Mouse (Mus musculus): ENCODE data around the gene Atf7. TPM values are rescaled to one million over a fixed set of nuclear protein-coding genes. Genes with fewer than 3 reads are reported as not detected.

Gene Atf7
- polyA plus RNA-seq, 1 experiment: 84.6 TPM

DNA sequence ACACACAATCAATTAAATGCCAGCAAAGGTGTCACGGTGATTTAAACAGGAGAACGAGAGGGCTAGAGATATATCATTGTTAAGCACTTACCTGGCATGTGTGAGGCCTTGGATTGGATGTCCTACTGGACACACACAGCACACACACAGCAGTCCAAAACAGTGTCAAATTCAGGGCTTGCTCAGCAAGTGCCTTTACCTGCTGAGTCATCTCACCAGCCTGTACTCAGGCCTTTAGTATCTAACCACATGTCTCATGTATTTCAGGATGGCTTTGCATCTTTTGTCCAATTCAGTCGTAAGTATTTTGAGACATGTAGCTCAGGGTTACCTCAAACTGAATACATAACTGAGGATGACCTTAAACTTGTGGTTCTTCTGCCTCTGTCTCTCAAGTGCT lies 25.8 kb upstream of the Atf7 start:
- no peak overlapping the region for H3K4me3 ChIP-seq (ENCODE audit: insufficient read depth, low read depth, low read length)
- WGBS: 75% methylated on average over 3 of the region's 3 CpGs
- no peaks in the 10 kb centered on the region for H3K36me3 ChIP-seq (ENCODE audit: control insufficient read depth, insufficient read depth, low read length)
- no peak for DNase-seq
- TF ChIP-seq CTCF (conservative IDR thresholded peaks at IDR 0.05; ENCODE audit: insufficient read depth, insufficient read length, low read depth, low read length) (no peak), POLR2A (IDR thresholded peaks at IDR 0.05; ENCODE audit: low read depth, low read length) (no peak)
- H3K4me1 ChIP-seq (ENCODE audit: control insufficient read depth, insufficient read depth, low read length): no peaks in the 10 kb centered on the region
- no peaks in the 10 kb centered on the region for H3K27me3 ChIP-seq (replicated peaks; ENCODE audit: control insufficient read depth, insufficient read depth, low read length)
- no peak overlapping the region for H3K27ac ChIP-seq (ENCODE audit: insufficient read depth, low read depth, low read length)

DNA sequence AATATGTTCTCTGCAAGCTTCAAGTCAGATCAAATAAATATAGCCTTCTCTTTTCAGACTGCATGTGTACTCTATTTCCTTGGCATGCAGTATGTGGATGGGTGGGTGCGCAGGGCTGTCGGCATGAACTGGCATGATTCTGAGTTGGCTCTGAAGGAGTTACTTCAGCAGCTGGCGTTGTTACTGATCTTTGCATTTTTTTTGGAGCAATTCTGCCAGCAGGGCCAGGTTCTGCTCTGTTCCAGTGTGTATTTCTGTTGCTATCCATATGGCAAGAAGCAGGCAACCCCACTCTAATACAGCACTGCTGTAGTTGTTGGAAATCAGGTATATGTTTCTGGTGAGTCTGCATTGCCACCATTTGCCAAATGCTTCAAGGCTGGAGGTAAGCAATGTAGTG lies 10.6 kb upstream of the Atf7 start:
- Histone ChIP-seq H3K4me3 (ENCODE audit: insufficient read depth, low read depth, low read length) (no peak overlapping the region), H3K27me3 (replicated peaks; ENCODE audit: control insufficient read depth, insufficient read depth, low read length) (no peaks in the 10 kb centered on the region), H3K27ac (ENCODE audit: insufficient read depth, low read depth, low read length) (no peak overlapping the region), H3K4me1 (ENCODE audit: control insufficient read depth, insufficient read depth, low read length) (no peaks in the 10 kb centered on the region), H3K36me3 (ENCODE audit: control insufficient read depth, insufficient read depth, low read length) (no peaks in the 10 kb centered on the region)
- TF ChIP-seq POLR2A (IDR thresholded peaks at IDR 0.05; ENCODE audit: low read depth, low read length): no peak
- TF ChIP-seq CTCF (conservative IDR thresholded peaks at IDR 0.05; ENCODE audit: insufficient read depth, insufficient read length, low read depth, low read length): no peak
- DNase-seq: no peak
- WGBS: 87% methylated on average over 3 of the region's 3 CpGs

DNA sequence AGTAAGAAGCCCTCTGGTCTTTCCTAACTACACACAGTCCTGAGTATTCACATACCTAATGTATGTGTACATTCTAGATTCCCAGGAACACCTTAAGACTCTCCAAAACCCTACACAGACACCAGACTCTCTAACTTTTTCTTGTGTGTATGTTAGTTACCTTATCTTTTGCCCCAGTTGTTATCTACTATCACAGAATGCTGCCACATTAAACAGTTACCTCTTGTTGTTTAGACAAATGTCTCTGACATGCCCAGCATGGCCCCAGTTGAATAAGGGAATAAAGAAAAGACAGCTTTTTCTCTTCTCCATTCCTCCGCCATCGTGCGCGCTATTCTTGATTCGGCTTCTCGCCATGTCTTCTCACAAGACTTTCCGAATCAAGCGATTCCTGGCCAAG lies 9.4 kb upstream of the Atf7 start:
- no peaks in the 10 kb centered on the region for H3K27me3 ChIP-seq (replicated peaks; ENCODE audit: control insufficient read depth, insufficient read depth, low read length)
- no peaks in the 10 kb centered on the region for H3K36me3 ChIP-seq (ENCODE audit: control insufficient read depth, insufficient read depth, low read length)

DNA sequence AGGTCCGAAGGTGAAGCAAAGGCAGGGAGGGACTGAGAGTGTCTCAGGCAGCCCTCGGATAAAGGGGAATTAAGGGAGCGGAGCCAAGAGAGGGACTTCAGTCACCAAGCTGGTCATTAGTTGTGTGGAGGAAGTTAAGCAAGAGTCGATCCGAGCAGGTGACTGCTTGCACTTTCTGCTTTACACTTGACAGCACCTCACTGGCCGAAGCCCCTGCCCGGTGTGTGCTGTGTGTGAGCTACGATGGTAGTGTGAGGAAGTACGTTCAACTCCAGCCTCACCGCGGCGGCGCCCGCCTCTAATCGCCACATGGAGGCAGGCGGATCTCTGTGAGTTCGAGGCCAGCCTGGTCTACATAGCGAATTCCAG lies 407 bp upstream of the Atf7 start:
- no peak for DNase-seq
- Histone ChIP-seq H3K4me3 (ENCODE audit: insufficient read depth, low read depth, low read length) (peak overlapping the region; percentile 74), H3K27ac (ENCODE audit: insufficient read depth, low read depth, low read length) (peak overlapping the region; percentile 57; the same call in 1 of the 2 replicates), H3K4me1 (ENCODE audit: control insufficient read depth, insufficient read depth, low read length) (peaks cover 6% of the 10 kb centered on the region; the same call in 1 of the 2 replicates), H3K27me3 (replicated peaks; ENCODE audit: control insufficient read depth, insufficient read depth, low read length) (no peaks in the 10 kb centered on the region), H3K36me3 (ENCODE audit: control insufficient read depth, insufficient read depth, low read length) (no peaks in the 10 kb centered on the region)
- WGBS: 2% methylated on average over 18 of the region's 18 CpGs
- no peak for TF ChIP-seq CTCF (conservative IDR thresholded peaks at IDR 0.05; ENCODE audit: insufficient read depth, insufficient read length, low read depth, low read length)
- no peak for TF ChIP-seq POLR2A (IDR thresholded peaks at IDR 0.05; ENCODE audit: low read depth, low read length)

More for the DNA sequence above, 9.4 kb upstream of the Atf7 start:
- no peak for TF ChIP-seq CTCF (conservative IDR thresholded peaks at IDR 0.05; ENCODE audit: insufficient read depth, insufficient read length, low read depth, low read length)
- TF ChIP-seq POLR2A (IDR thresholded peaks at IDR 0.05; ENCODE audit: low read depth, low read length): no peak
- DNase-seq: no peak
- Histone ChIP-seq H3K27ac (ENCODE audit: insufficient read depth, low read depth, low read length) (no peak overlapping the region), H3K4me3 (ENCODE audit: insufficient read depth, low read depth, low read length) (no peak overlapping the region), H3K4me1 (ENCODE audit: control insufficient read depth, insufficient read depth, low read length) (no peaks in the 10 kb centered on the region)
- 94% methylated on average over 8 of the region's 8 CpGs for WGBS

DNA sequence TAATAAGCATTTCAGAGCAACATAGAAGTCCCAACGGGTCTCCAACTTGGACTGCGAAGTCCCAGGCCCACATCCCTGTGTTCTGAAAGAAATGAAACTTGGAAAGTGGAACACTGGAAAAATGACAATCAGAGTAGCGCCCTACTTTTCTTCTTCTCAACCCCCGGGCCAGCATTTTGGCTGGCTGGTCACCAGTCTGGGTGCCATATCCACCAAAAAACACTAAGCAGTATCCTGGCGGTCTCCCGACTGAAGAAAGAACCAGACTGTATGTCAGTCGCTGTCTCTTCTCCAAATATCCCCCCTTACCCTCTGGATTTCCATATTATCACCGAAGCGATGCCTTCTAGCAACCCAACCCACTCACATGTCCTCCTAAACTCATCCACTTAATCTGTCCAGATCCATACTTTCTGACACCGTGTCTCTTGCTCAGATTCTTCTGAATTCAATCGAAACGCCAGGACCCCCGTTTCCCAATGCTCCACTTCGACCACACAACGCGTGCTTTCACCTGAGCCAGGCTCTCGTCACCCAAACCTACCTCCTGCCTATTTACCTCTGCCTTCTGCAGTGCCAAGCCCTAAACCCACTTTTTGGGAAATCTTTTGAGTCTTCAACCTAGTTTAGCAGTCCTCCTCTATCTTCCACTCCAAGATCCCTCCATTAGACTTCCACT lies 834 bp downstream of the Atf7 start:
- peak; percentile 14 for DNase-seq
- Histone ChIP-seq H3K36me3 (ENCODE audit: control insufficient read depth, insufficient read depth, low read length) (no peaks in the 10 kb centered on the region), H3K27ac (ENCODE audit: insufficient read depth, low read depth, low read length) (peak overlapping the region; percentile 63; the same call in 1 of the 2 replicates), H3K27me3 (replicated peaks; ENCODE audit: control insufficient read depth, insufficient read depth, low read length) (no peaks in the 10 kb centered on the region), H3K4me3 (ENCODE audit: insufficient read depth, low read depth, low read length) (peak overlapping the region; percentile 74), H3K4me1 (ENCODE audit: control insufficient read depth, insufficient read depth, low read length) (peaks cover 6% of the 10 kb centered on the region; the same call in 1 of the 2 replicates)
- 2% methylated on average over 17 of the region's 17 CpGs for WGBS
- TF ChIP-seq CTCF (conservative IDR thresholded peaks at IDR 0.05; ENCODE audit: insufficient read depth, insufficient read length, low read depth, low read length) (no peak), POLR2A (IDR thresholded peaks at IDR 0.05; ENCODE audit: low read depth, low read length) (no peak)

DNA sequence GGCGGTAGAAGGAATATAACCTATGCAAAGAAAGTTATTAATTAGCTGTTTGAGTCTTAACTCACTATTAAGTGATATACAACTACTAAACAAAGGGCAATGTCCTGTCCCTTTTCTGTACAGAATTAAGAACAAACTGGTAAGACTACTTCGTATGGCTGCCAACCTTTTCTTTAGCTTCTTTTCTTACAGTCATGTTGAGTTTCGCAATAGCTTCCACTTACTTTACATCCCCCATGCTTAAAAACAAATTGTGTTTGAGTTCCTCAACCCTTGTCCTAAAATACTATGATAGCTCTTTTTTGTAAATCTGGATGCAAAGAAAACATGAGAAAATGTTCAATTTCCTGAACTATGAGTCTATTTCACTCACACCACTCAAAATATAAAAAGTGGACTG lies 2.1 kb downstream of the Atf7 start:
- H3K36me3 ChIP-seq (ENCODE audit: control insufficient read depth, insufficient read depth, low read length): no peaks in the 10 kb centered on the region
- no peak overlapping the region for H3K27ac ChIP-seq (ENCODE audit: insufficient read depth, low read depth, low read length)
- H3K4me3 ChIP-seq (ENCODE audit: insufficient read depth, low read depth, low read length): no peak overlapping the region
- no peaks in the 10 kb centered on the region for H3K27me3 ChIP-seq (replicated peaks; ENCODE audit: control insufficient read depth, insufficient read depth, low read length)
- 54% methylated on average over 3 of the region's 3 CpGs for WGBS
- TF ChIP-seq POLR2A (IDR thresholded peaks at IDR 0.05; ENCODE audit: low read depth, low read length) (no peak), CTCF (conservative IDR thresholded peaks at IDR 0.05; ENCODE audit: insufficient read depth, insufficient read length, low read depth, low read length) (no peak)
- no peak for DNase-seq
- H3K4me1 ChIP-seq (ENCODE audit: control insufficient read depth, insufficient read depth, low read length): peaks cover 6% of the 10 kb centered on the region; the same call in 1 of the 2 replicates

DNA sequence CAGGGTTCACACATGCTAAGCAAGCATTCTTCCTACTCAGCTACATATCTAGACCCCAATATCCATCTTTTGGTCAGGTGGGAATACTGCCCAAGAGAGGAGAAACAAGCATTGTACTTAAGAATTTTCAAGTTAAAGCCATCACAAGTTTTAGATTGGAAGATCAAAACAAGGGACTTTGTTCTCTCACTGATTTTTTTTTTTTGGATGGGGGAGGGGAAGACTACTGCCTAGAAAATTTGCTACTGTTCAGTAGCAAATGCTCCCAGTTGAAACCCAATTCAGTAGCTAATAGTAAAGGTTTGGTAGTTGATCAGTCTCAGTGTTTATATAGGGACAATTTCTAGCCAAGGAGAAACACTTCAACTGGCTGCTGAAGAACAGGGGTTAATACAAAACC lies 2.7 kb downstream of the Atf7 start:
- Histone ChIP-seq H3K36me3 (ENCODE audit: control insufficient read depth, insufficient read depth, low read length) (no peaks in the 10 kb centered on the region), H3K4me1 (ENCODE audit: control insufficient read depth, insufficient read depth, low read length) (peaks cover 6% of the 10 kb centered on the region; the same call in 1 of the 2 replicates), H3K27ac (ENCODE audit: insufficient read depth, low read depth, low read length) (no peak overlapping the region), H3K27me3 (replicated peaks; ENCODE audit: control insufficient read depth, insufficient read depth, low read length) (no peaks in the 10 kb centered on the region), H3K4me3 (ENCODE audit: insufficient read depth, low read depth, low read length) (no peak overlapping the region)
- no peak for DNase-seq
- no peak for TF ChIP-seq POLR2A (IDR thresholded peaks at IDR 0.05; ENCODE audit: low read depth, low read length)
- no peak for TF ChIP-seq CTCF (conservative IDR thresholded peaks at IDR 0.05; ENCODE audit: insufficient read depth, insufficient read length, low read depth, low read length)

All from kidney, adult 2 months (tissue).